Mouse (Mus musculus): Measurements from ENCODE around the gene Inhbc. TPM values are rescaled to one million over a fixed set of nuclear protein-coding genes. Genes with fewer than 3 reads are reported as not detected.

The Inhbc gene
- polyA plus RNA-seq, 1 experiment = not detected

DNA sequence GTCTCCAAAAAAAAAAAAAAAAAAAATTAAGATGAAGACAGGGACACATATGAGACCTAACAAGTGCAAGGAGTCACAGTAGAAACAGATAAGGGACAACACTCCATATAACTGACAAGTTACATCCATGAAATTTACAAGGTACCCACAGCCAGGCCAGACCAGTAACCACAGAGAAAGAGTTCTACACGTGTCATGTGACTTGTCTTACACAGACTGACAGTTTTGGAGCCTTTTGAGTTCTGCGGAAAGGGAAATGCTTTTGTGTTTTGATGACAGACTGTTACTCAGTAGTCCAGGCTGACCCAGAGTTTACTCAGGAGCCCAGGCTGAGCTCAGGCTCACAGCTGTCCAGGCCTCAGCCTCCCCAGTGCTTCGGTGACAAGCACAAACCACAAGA, 27.2 kb downstream of the Inhbc start:
- no peak for DNase-seq (ENCODE audit: low read depth in 1 of 2, low spot score in 2 of 2)
- Histone ChIP-seq H3K4me1 (ENCODE audit: control insufficient read depth, insufficient read depth, insufficient read length) (no peaks in the 10 kb centered on the region; the same call in 1 of the 2 replicates), H3K36me3 (ENCODE audit: control insufficient read depth, insufficient read depth, low read length) (no peaks in the 10 kb centered on the region), H3K27me3 (ENCODE audit: control insufficient read depth, insufficient read depth, low read length) (peaks cover 19% of the 10 kb centered on the region), H3K4me3 (ENCODE audit: extremely low read depth, insufficient read depth, insufficient read length) (no peak overlapping the region), H3K27ac (ENCODE audit: insufficient read depth, low read length) (no peak overlapping the region)
- TF ChIP-seq CTCF (IDR thresholded peaks at IDR 0.05; ENCODE audit: extremely low read depth, insufficient read depth, insufficient read length, insufficient replicate concordance) (no peak), POLR2A (IDR thresholded peaks at IDR 0.05; ENCODE audit: low read depth, low read length) (no peak)
- WGBS = 36% methylated on average over 3 of the region's 3 CpGs

DNA sequence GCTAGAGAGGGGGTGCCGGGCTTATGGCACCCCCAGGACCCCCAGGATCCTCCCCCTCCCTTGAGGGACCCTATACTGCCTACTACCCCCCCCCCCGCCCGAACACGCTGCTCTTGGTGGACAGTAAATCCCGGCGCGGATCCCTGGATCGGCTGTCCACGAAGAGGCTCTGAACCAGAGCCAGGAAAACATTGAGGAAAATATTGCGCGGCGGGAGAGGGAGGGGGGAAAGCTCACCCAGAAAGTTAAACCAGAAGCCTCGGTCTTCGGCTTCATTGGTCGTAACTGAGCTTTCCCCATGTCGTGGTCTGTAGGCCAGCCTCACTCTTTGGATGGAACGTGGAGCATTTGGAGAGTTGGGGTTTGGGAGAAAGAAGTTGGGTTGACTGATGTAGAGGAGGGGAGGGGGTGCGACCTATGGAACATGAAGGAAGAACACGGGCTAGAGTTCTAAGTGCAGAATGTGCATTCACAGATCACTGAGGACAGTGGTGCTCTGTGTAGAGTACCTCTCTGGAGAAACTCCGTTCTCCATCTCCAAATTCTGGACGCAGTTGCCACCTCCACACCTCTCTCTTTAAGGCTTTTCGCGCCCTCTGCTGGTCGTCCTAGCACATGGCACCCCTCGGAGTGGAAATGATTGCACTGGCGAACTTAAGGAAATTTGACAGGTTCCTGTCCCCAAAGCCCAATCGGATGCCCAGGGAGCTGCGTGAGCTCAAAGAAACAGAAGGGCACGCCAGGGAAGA, 28.2 kb downstream of the Inhbc start, which contains the start of gene Gli1:
Gene Gli1, minus strand, starts transcription at position 84 of the 749 bp plus-strand sequence.
- no peaks in the 10 kb centered on the region for H3K36me3 ChIP-seq (ENCODE audit: control insufficient read depth, insufficient read depth, low read length)
- no peaks in the 10 kb centered on the region; the same call in 1 of the 2 replicates for H3K4me1 ChIP-seq (ENCODE audit: control insufficient read depth, insufficient read depth, insufficient read length)
- H3K27me3 ChIP-seq (ENCODE audit: control insufficient read depth, insufficient read depth, low read length) = peaks cover 19% of the 10 kb centered on the region
- TF ChIP-seq POLR2A (IDR thresholded peaks at IDR 0.05; ENCODE audit: low read depth, low read length) (no peak), CTCF (IDR thresholded peaks at IDR 0.05; ENCODE audit: extremely low read depth, insufficient read depth, insufficient read length, insufficient replicate concordance) (peak; percentile 92; the same call in 1 of the 2 replicates)
- H3K4me3 ChIP-seq (ENCODE audit: extremely low read depth, insufficient read depth, insufficient read length) = no peak within 1 kb of the TSS
- peak; percentile 58 to 77 for DNase-seq (ENCODE audit: low read depth in 1 of 2, low spot score in 2 of 2)
- H3K27ac ChIP-seq (ENCODE audit: insufficient read depth, low read length) = no peak within 1 kb of the TSS
- WGBS = 1% methylated on average over 29 of the region's 29 CpGs

DNA sequence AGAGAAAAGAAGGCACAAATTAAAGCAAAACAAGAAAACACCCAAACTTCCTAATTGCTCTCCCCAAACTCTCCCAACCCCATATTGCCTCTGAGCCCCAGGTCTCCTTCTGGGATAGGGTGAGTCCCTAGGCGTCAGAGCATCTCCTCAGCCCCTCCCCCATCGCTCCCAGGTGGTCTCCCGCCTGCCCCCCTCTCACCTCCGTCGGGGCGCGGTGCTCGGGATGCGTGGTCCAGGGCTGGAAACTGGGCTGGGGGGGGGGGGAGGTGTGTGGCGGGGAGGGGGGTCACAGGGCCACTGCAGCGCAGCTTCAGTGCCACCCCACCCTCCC, 28.9 kb downstream of the Inhbc start:
- Histone ChIP-seq H3K4me1 (ENCODE audit: control insufficient read depth, insufficient read depth, insufficient read length) (no peaks in the 10 kb centered on the region; the same call in 1 of the 2 replicates), H3K4me3 (ENCODE audit: extremely low read depth, insufficient read depth, insufficient read length) (no peak overlapping the region), H3K27ac (ENCODE audit: insufficient read depth, low read length) (no peak overlapping the region), H3K36me3 (ENCODE audit: control insufficient read depth, insufficient read depth, low read length) (no peaks in the 10 kb centered on the region), H3K27me3 (ENCODE audit: control insufficient read depth, insufficient read depth, low read length) (peaks cover 19% of the 10 kb centered on the region)
- DNase-seq (ENCODE audit: low read depth in 1 of 2, low spot score in 2 of 2) = no peak
- 3% methylated on average over 7 of the region's 11 CpGs for WGBS
- no peak for TF ChIP-seq POLR2A (IDR thresholded peaks at IDR 0.05; ENCODE audit: low read depth, low read length)

DNA sequence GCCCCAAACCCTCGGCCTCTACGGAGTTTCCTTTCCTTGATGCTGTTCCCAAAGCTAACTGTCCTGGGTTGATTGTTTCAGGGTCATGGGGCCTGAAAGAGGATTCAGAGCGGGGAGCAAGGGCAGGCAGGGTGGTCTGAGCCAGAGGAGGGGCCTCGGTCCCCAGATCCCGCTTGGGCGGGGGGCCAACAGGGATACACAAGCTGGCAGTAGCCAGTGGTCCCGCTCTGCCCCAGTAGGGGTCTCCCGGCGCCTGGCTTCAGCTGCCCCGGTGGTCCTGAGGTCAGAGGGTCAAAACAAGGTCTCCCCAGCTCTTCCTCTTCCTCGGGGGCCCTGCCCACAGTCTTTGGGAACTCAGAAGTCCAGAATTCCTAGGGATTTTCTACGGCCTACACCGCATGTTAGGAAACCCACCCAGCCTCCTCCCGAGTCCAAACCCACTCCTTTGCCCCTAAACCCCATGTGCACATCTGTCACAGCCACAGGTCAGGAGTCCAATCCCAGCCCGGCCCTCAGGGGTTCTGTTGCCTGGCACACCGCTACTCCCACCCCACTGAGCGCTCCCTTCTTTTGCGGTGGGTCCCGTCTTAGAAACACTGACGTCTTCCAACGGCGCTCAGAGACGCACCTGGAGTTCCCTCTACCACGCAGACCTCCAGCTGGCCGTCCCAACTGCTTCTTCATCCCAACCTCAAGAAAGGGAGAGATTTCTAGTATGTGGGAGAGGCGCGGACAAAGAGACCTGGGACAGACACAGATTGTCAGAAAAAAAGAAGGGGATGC, 29.5 kb downstream of the Inhbc start:
- no peak for DNase-seq (ENCODE audit: low read depth in 1 of 2, low spot score in 2 of 2)
- H3K27me3 ChIP-seq (ENCODE audit: control insufficient read depth, insufficient read depth, low read length) = peaks cover 19% of the 10 kb centered on the region
- 5% methylated on average over 27 of the region's 27 CpGs for WGBS
- no peak for TF ChIP-seq CTCF (IDR thresholded peaks at IDR 0.05; ENCODE audit: extremely low read depth, insufficient read depth, insufficient read length, insufficient replicate concordance)
- no peak for TF ChIP-seq POLR2A (IDR thresholded peaks at IDR 0.05; ENCODE audit: low read depth, low read length)
- no peaks in the 10 kb centered on the region for H3K36me3 ChIP-seq (ENCODE audit: control insufficient read depth, insufficient read depth, low read length)
- no peaks in the 10 kb centered on the region; the same call in 1 of the 2 replicates for H3K4me1 ChIP-seq (ENCODE audit: control insufficient read depth, insufficient read depth, insufficient read length)
- H3K27ac ChIP-seq (ENCODE audit: insufficient read depth, low read length) = no peak overlapping the region
- no peak overlapping the region for H3K4me3 ChIP-seq (ENCODE audit: extremely low read depth, insufficient read depth, insufficient read length)

DNA sequence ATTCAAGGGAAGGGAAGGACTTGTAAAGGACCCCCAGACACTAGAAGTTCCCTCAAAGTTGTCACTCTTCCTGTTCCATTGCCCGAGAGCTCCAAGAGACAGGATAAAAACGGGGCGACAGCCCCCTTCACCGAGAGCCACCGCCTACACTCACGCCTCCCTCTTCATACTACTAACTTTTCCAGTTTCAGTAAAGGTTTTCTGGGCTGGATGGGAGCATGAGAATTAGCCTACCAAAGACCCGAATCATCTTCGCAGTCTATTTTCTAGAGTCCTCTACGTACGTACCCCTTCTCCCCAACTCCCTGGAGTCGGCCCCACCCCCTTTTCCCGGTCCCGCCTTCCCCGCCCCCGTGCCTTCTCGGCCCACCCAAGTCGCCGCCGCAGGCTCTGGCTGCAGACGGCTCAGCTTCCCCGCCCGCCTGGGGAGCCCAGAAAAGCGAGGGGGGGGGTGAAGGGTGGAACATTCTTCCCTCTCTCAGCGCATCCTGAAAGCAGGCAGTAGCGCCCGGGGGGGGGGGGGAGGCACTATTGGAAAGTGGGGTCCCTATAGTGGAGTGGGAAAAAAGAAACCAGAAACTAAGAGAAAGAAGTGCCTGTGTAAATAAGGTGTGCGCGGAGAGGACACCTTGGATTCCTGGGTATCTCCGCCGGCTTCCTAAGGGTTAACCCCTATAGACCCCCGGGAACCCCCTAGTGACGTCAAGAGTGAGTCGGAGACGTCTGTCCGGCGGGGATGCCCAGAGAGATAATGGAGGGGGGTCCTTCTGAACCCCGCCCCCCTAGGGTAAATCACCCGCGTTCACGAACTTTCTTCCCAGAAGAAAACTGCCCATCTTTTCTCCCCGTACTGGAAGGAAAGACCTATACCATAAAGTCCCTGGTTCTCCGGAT, 30.3 kb downstream of the Inhbc start:
- Histone ChIP-seq H3K4me3 (ENCODE audit: extremely low read depth, insufficient read depth, insufficient read length) (peak overlapping the region; percentile 38), H3K27ac (ENCODE audit: insufficient read depth, low read length) (no peak overlapping the region), H3K27me3 (ENCODE audit: control insufficient read depth, insufficient read depth, low read length) (peaks cover 19% of the 10 kb centered on the region), H3K4me1 (ENCODE audit: control insufficient read depth, insufficient read depth, insufficient read length) (no peaks in the 10 kb centered on the region; the same call in 1 of the 2 replicates), H3K36me3 (ENCODE audit: control insufficient read depth, insufficient read depth, low read length) (no peaks in the 10 kb centered on the region)
- no peak for DNase-seq (ENCODE audit: low read depth in 1 of 2, low spot score in 2 of 2)
- TF ChIP-seq POLR2A (IDR thresholded peaks at IDR 0.05; ENCODE audit: low read depth, low read length) = no peak
- TF ChIP-seq CTCF (IDR thresholded peaks at IDR 0.05; ENCODE audit: extremely low read depth, insufficient read depth, insufficient read length, insufficient replicate concordance) = no peak
- WGBS = 1% methylated on average over 42 of the region's 42 CpGs

DNA sequence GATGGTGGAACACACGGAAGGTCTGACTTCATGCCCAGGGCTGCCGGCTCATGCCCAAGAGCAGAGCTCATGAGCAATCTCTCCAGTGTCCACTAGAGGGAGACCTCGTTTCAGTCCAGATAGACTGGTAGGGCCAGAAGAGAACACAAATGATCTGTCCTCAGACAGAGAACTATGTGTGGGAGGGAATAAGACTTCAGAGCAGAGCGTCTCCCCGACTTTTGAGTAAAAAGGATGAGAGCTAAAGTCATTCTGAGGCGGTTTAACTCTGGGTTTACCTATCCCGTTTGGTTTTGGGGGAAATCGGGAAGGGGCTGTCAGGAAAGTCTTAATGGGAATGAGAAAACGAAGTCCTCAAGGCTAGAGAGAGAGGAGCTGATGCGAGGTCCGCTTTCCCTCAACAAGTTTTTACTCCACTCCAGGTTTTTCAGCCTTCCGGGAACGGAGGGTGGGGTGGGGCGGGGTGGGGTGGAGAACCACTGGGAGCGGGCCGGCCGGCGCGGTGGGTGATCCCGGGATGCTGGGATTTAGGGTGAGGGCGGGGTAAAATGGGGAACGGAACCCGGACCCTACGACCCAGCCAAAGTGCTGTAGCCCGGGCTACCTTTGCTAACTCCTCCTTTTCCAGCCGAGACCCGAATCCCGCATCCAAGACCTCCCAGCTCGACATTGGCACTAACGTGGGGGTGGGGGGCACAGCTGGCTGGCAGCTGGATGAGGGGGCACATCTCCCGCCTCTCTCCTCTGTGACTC, 31.1 kb downstream of the Inhbc start:
- H3K4me3 ChIP-seq (ENCODE audit: extremely low read depth, insufficient read depth, insufficient read length) = peak overlapping the region; percentile 38
- 2% methylated on average over 31 of the region's 31 CpGs for WGBS
- peak; percentile 83 to 85 for DNase-seq (ENCODE audit: low read depth in 1 of 2, low spot score in 2 of 2)
- H3K27ac ChIP-seq (ENCODE audit: insufficient read depth, low read length) = no peak overlapping the region
- TF ChIP-seq POLR2A (IDR thresholded peaks at IDR 0.05; ENCODE audit: low read depth, low read length) = no peak
- peak; percentile 71; the same call in 1 of the 2 replicates for TF ChIP-seq CTCF (IDR thresholded peaks at IDR 0.05; ENCODE audit: extremely low read depth, insufficient read depth, insufficient read length, insufficient replicate concordance)
- H3K4me1 ChIP-seq (ENCODE audit: control insufficient read depth, insufficient read depth, insufficient read length) = no peaks in the 10 kb centered on the region; the same call in 1 of the 2 replicates
- peaks cover 19% of the 10 kb centered on the region for H3K27me3 ChIP-seq (ENCODE audit: control insufficient read depth, insufficient read depth, low read length)
- no peaks in the 10 kb centered on the region for H3K36me3 ChIP-seq (ENCODE audit: control insufficient read depth, insufficient read depth, low read length)
